Mouse (Mus musculus) embryo, embryonic 11 days (tissue): ENCODE data around the gene Kcnh1.

Source experiments
- DNase-seq: peaks from one replicate; pipeline ENCODE4 v3.0.0-alpha.2; 2015

Kcnh1 gene

DNA sequence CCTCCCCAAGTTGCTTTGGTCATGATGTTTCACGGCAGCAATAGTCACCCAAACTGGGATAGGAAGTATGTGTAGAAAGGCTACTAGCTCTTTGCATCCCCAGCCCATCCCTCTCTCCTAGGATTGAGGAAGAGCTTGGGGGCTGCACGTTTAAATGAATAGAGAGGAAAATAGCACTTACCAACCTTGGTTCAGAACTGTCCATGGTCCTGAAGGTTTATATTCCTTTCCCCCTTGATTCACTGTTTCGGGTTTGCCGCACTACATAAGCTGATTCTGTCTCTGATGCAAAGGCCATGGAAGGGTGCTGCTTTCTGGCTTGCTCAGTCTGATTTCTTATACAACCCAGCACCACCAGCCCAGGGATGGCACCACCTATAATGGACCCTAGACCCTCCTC, 281.8 kb downstream of the Kcnh1 start:
- DNase-seq: peak; percentile 80

- no peak for DNase-seq
Measured at GRCm38 (mm10) chr1:192473134-192473533, 282.6 kb downstream of the Kcnh1 start.

GRCm38 (mm10) chr1:192476704-192477103, 286.1 kb downstream of the Kcnh1 start:
- no peak for DNase-seq

DNA sequence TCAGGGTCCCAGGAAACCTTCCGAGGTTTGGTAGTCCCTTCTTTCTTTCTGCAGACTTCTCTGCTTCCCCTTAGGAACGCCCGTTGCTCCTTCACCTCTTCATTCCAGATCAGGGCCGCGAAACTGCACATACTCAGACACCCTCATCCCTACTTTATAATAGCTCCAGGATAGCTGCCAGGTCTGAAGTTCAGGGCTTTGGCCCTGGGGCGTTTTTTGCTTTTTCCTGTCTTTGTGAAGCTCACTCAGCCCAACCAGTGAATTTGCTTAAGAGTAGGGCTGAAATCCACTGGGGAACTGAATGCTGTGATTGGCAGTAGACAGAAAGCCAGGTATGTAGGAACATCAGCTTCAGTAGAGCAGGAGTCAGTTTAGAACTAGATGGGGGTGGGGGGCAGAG, 287.0 kb downstream of the Kcnh1 start:
- no peak for DNase-seq

GRCm38 (mm10) chr1:192478176-192478575, 287.6 kb downstream of the Kcnh1 start:
- DNase-seq: no peak

DNA sequence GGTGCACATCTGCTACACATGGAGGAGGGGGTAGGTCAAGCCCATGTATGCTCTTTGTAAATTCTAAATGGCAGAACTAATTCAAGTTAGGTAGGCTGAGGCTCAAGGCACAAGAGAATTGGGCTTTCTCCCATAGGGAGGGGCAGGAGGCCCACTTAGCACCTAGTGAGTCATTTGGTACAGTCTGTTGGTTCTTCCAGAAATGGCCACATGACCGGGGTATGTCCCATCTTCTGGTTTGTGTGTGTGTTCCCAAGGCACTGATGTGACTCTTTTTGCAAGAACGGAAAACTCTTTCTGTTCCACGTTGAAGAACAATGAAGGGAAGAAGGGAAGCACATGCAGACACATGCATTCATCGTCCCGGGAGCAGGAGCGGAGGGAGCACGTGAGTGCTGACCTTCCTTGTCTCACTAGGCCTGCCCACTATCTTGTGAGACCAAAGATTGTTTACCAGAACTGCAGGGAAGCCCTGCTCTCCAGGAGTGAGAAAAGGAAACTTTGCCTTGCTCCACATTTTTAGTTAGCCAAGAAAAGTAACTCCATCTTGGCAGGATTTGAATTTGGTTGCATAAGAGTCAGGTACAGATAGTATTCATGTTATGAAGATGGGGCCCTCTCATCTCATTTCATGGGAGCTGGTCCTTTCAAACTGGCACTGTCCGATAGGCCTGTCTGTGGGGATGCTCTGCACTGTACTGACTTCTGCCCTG, 289.7 kb downstream of the Kcnh1 start:
- no peak for DNase-seq

GRCm38 (mm10) chr1:192481446-192481845, 290.9 kb downstream of the Kcnh1 start:
- no peak for DNase-seq

DNA sequence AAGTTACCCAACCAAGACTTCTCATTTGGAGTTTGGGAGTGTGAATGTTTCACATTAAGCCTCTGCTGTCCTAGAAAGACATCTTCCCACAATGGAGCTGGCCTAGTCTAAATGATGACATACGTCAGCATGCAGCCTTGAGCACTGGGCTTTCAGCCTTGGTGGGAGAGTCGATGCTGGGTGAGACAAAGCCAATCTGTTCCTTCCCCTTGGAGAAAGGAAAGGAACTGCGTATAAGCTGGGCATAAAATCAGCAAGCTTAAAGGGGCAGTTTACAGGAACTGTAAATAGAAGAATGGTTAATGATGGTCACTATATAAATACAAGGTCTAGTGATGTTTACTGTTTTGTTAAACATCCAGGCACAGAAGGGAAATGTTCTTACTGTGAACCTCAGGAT, 294.5 kb downstream of the Kcnh1 start:
- no peak for DNase-seq

DNA sequence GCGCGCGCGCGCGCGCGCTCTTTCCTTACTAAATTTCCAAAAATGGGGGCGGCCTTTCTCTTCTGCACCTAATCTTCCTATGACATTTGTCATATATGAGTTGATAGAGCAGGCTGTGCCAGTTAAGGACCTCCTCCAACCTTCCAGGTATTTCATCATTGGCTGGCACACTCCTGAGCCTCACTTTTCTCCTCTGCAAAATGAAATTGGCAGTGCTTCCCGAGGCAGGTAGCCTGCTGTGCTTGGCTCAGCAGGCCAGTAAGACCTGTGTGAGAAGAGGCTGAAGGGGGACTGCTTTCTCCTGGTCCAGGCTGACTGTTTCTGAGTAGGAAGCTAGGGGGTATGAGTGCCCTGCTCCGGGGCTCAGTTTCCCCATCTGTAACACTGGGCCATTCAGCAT, 297.0 kb downstream of the Kcnh1 start:
- DNase-seq: no peak

DNA sequence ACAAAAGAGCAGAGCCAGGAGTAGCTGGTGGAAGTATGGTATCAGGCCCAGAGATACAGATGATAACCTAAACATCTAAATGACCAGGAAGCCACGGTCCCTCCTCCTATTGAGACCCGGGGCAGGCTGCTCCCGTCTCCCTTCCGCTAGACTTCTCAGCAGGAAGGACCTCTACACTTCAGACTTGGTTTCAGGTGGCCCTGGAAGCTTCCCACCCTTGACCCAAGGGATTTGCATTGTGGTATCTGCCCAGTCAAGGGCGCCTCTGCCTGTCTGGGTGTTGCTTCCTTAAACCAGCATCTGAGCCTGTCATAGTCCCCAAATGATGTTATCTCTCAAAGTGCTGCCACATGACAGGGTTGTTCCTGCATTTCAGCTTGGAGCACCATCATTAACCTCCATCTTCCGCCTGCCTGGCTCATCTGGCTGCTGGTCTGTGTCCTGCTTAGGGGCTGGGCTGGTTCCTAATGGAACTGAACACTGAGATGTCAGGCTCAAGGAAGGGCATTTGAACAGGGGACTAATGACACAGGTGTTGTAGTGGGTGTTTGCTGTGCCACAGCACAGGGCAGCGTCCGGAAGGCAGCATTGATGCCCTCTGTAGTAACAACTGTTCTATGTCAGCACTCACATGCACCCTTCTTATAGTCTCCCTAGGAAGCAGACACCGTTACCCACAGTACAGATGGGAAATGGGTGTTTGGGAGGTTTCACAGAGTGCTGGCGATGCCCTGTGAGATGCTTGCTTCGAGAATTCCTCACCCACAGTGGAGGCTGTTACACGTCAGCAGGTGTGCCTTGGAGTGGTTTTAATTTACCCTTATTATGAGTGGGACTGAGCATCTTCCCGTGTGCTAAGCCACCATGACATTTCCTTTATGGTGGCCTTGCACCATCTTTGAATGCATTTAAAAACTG, 299.6 kb downstream of the Kcnh1 start:
- no peak for DNase-seq

DNA sequence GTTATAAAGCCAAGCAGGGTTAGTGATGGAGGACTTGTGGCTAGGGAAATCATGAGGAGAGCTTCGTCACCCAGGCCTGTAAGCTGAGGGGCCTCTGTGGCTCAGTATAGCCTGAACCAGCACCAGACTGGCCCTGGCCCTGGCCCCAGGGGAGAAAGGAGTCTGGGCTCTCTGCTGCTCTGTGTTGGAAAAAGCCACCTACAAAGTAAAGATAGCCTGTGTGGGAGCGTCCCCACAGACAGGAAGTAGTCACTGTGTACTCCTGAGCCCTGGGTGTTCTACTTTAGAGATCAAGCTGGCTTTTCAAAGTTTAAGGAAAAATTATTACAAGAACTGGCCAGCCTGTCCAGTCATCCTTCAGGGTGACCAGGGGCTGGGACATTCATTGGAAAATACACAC, 306.9 kb downstream of the Kcnh1 start:
- no peak for DNase-seq

DNA sequence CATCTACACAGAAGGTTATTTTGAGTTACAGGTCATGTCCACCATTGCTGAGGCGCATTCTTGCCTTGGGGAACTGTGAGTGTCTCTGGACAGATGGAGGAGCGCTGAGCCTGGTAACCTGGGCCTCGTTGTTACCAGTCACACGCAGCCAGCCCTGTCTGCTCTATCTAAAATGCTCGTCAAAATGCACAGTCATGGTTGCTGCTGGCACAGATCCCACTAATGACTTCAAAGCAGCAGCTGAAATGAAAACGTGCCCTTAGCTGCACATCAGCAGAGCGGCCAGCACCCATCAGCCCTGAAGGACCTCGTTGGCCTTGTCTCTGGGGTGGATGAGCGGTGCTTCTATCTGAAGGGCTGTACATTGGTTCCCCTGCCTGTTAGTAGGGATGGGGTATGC, 311.4 kb downstream of the Kcnh1 start:
- DNase-seq: no peak

DNA sequence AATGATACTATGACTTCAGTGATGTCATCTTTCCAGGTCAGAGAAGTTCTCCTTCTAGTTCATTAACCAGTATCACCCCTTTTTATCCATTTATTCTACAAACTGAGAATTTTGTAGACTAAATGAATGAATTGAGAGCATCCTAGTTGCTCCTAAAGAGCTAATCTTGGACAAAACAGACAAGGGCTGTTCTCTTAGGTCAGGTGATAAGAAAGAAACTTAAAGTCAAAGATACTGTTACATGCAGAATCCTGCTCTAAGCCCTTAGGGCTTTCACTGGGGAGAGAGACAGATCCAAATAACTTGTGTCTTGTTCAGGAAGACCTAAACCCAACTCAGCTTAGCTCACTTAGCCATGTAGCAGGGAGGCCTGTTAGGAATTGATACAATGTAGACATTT, 312.3 kb downstream of the Kcnh1 start:
- DNase-seq: no peak

GRCm38 (mm10) chr1:192503651-192504050, 313.1 kb downstream of the Kcnh1 start:
- DNase-seq: no peak

DNA sequence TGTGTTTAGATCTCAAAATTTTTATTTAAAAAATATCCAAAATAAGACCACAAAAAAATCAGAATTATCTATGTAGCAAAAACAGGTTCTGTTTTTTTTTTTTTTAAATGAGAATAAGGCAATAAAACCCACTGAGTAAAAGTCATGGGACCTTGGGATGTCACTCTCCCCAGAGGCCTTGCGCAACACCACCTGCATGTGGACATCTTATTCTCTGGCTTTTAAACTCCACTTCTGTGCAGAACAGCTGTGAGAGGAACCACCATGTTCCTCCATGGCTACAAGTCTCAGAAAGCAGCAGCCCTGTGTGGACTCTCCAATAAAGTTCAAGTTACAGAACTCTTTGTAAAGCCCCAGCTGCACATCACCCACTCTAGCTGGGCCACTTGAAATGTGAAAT, 322.2 kb downstream of the Kcnh1 start:
- no peak for DNase-seq

DNA sequence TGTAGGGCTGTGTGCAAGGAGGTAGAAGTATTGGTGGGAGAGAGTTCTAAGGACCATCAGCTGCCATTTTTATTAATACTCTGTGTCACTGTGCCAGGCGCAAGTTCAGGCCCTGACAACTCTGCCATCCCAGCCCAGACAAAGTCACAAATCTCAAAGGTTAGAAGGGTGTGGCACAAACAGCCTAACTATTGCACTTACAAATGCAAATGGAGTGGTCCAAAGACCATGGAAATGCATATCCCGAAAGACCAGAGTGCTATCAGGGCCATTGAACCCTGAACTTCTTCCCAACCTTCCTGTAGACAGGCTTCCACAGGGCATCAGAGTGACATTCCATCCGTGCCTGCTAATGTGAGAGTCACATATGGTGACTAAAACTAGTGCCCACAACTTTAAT, 324.8 kb downstream of the Kcnh1 start:
- no peak for DNase-seq

- DNase-seq: no peak
Measured at GRCm38 (mm10) chr1:192519713-192520112, 329.1 kb downstream of the Kcnh1 start.

DNA sequence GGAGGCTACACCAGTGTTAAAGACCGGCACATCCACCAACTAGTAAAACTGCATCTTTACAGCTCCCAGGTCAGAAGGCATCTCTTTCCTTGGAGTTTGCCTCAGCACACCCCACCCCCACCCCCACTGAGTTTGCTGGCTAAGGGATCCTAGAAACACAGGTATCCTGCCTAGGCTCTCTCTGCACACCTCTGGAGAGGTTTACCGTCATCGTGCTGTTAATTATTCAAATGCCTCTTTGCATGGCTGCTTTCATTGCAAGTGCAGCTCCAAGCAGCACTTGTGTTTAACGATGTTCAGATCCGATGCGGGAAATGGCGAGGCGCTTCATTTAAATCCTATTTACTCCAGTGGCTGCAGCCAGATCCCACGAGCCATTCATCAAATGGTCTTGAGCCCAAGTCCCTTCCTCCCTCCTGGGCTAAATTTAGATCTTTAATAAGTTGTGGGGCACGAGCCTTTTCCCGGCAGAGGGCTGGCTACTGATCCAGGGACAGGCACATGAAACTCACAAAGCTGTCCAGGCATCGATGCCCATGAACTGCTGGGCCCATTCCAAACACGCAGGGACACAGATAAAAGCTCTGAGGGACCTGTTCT, 330.4 kb downstream of the Kcnh1 start:
- peak; percentile 25 for DNase-seq

- no peak for DNase-seq
Measured at GRCm38 (mm10) chr1:192522376-192523178, 332.0 kb downstream of the Kcnh1 start.

- DNase-seq: no peak
Measured at GRCm38 (mm10) chr1:192525711-192526350, 335.3 kb downstream of the Kcnh1 start.

GRCm38 (mm10) chr1:192531490-192532146, 341.0 kb downstream of the Kcnh1 start:
- no peak for DNase-seq

DNA sequence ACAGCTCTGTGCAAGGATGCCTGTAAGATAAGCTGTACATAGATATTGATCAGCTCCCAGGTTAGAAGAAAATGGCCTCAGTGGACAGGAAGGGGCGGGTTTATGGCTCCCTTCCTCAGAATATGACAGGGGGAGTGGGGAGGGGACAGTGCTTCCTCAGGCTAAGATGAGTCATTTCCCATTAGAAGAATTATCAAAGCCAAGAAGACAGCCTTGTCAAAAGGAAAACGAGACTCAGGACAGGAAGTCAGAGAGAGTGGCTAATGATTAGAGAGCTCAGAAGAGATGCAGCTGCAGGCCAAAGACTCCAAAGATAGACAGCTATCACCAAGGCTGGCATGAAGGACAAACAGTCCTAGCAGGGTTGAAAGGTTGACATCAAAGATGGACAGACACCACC, 341.6 kb downstream of the Kcnh1 start:
- DNase-seq: no peak
